Mouse (Mus musculus) ovary, postnatal 10 days (tissue): ENCODE measurements around the gene Prl3d3.
"Not testable (repeated sequence)": the region's sequence is repeated elsewhere in the genome, so short reads cannot be mapped to it uniquely, and the experiment has no call there.

Experiments
- DNase-seq: peaks from one replicate; pipeline ENCODE4 v3.0.0; 2022; ENCODE audit warnings: low spot score

Prl3d3 gene

DNA sequence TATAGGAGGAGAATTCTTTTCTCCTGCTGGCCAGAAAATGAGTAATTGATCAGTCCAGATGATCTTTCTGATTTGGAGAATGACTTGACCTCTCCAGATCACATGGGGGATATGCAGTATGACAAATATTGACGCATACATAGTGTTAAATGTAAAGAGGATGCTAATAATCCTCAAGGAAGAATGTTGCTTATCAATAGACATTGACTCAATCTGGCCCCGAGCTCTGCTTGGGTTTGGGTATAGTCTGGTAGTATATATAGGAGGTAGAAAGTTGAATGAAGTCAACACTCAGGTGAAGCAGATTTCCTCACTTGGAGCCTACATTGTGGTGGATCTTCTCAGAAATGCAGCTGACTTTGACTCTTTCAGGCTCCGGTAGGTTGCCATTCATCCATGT, at the start of gene Prl3d3:
Gene Prl3d3, plus strand, starts transcription at position 301 of the 400 bp plus-strand sequence.
- not testable (repeated sequence) for DNase-seq

DNA sequence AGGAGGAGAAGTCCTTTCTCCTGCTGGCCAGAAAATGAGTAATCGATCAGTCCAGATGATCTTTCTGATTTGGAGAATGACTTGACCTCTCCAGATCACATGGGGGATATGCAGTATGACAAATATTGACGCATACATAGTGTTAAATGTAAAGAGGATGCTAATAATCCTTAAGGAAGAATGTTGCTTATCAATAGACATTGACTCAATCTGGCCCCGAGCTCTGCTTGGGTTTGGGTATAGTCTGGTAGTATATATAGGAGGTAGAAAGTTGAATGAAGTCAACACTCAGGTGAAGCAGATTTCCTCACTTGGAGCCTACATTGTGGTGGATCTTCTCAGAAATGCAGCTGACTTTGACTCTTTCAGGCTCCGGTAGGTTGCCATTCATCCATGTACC, 35.2 kb upstream of the Prl3d3 start, which contains the start of gene Prl3d2:
Gene Prl3d2, plus strand, starts transcription at position 301 of the 400 bp plus-strand sequence.
- DNase-seq: not testable (repeated sequence)

DNA sequence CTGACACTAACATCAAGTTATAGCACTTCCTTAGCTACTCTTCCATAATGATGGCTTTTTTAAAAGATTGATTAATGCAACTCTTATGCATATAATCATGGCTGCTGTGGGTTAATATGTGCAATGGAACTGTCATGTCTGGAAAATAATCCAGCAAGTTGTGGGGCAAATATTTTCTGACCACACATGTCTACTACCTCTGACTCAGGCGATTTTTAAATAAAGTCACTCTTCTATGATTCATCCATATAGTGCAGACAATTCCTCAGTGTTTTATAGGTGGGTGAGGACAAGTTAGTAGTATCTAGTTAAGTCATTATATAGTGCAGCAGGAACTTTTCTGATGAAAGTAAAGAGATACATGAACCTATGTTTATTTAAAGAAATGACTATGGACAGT, 8.3 kb upstream of the Prl3d3 start:
- no peak for DNase-seq

DNA sequence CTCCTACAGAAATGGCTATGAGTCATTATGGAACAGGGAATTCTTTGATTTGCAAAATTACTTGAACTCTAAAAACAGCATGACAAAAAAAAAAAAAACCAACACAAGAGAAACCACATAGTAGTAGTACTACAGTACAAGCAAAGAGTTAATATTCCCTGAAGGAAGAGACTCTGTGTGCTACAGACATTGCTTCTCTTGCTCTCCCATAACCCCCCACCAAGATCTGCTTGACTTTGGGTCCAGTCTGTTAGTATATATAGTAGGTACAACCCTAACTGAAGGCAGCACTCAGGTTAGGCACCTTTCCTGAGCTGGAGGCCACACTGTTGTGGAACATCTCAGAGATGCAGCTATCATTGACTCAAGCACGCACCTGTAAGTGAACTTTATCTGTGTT, 39.8 kb downstream of the Prl3d3 start, which contains the start of gene Prl3c1:
Gene Prl3c1, plus strand, starts transcription at position 301 of the 400 bp plus-strand sequence.
- DNase-seq: no peak
